Mouse (Mus musculus): Measurements from ENCODE around the gene Pah. TPM values are rescaled to one million over a fixed set of nuclear protein-coding genes. Genes with fewer than 3 reads are reported as not detected.

Gene Pah
- polyA plus RNA-seq, 1 experiment from 2014 or later = not detected

GRCm38 (mm10) chr10:87534172-87534571 is 12.6 kb downstream of the Pah start:
- no peak overlapping the region for H3K4me3 ChIP-seq
- DNase-seq (ENCODE audit: low spot score) = no peak
- WGBS = 95% methylated on average over 1 of the region's 1 CpGs
- H3K36me3 ChIP-seq = no peaks in the 10 kb centered on the region
- no peak overlapping the region for H3K27ac ChIP-seq
- H3K4me1 ChIP-seq = no peaks in the 10 kb centered on the region
- H3K27me3 ChIP-seq (ENCODE audit: low read depth, poor library complexity, severe bottlenecking) = no peaks in the 10 kb centered on the region
- no peaks in the 10 kb centered on the region for H3K9me3 ChIP-seq (replicated peaks)

- Histone ChIP-seq H3K9me3 (replicated peaks) (no peaks in the 10 kb centered on the region), H3K4me3 (no peak overlapping the region), H3K4me1 (peaks cover 17% of the 10 kb centered on the region), H3K36me3 (no peaks in the 10 kb centered on the region), H3K27ac (peak overlapping the region; percentile 36; the same call in 1 of the 2 replicates), H3K27me3 (ENCODE audit: low read depth, poor library complexity, severe bottlenecking) (peaks cover 11% of the 10 kb centered on the region; the same call in 1 of the 2 replicates)
- WGBS = 83% methylated on average over 8 of the region's 8 CpGs
- no peak for DNase-seq (ENCODE audit: low spot score)
Observed at GRCm38 (mm10) chr10:87545759-87546158, 24.2 kb downstream of the Pah start.

GRCm38 (mm10) chr10:87546299-87547234 is 25.0 kb downstream of the Pah start:
- Histone ChIP-seq H3K27me3 (ENCODE audit: low read depth, poor library complexity, severe bottlenecking) (peaks cover 19% of the 10 kb centered on the region; the same call in 1 of the 2 replicates), H3K27ac (peak overlapping the region; percentile 36; the same call in 1 of the 2 replicates), H3K4me3 (no peak overlapping the region), H3K36me3 (no peaks in the 10 kb centered on the region), H3K9me3 (replicated peaks) (no peaks in the 10 kb centered on the region), H3K4me1 (peaks cover 17% of the 10 kb centered on the region)
- peak; percentile 39 for DNase-seq (ENCODE audit: low spot score)
- WGBS = 48% methylated on average over 19 of the region's 19 CpGs

GRCm38 (mm10) chr10:87552726-87553125 is 31.1 kb downstream of the Pah start:
- DNase-seq (ENCODE audit: low spot score) = peak; percentile 71
- Histone ChIP-seq H3K27ac (no peak overlapping the region), H3K9me3 (replicated peaks) (no peaks in the 10 kb centered on the region), H3K4me3 (no peak overlapping the region), H3K27me3 (ENCODE audit: low read depth, poor library complexity, severe bottlenecking) (peaks cover 45% of the 10 kb centered on the region), H3K36me3 (no peaks in the 10 kb centered on the region), H3K4me1 (peaks cover 7% of the 10 kb centered on the region)
- 35% methylated on average over 8 of the region's 8 CpGs for WGBS

- Histone ChIP-seq H3K36me3 (no peaks in the 10 kb centered on the region), H3K4me1 (peaks cover 7% of the 10 kb centered on the region), H3K9me3 (replicated peaks) (no peaks in the 10 kb centered on the region), H3K27ac (no peak overlapping the region), H3K4me3 (no peak overlapping the region), H3K27me3 (ENCODE audit: low read depth, poor library complexity, severe bottlenecking) (peaks cover 27% of the 10 kb centered on the region)
- DNase-seq (ENCODE audit: low spot score) = no peak
- WGBS = 57% methylated on average over 2 of the region's 2 CpGs
Observed at GRCm38 (mm10) chr10:87556441-87556840, 34.8 kb downstream of the Pah start.

- Histone ChIP-seq H3K27me3 (ENCODE audit: low read depth, poor library complexity, severe bottlenecking) (no peaks in the 10 kb centered on the region), H3K9me3 (replicated peaks) (no peaks in the 10 kb centered on the region), H3K4me3 (no peak overlapping the region), H3K27ac (no peak overlapping the region), H3K4me1 (no peaks in the 10 kb centered on the region), H3K36me3 (no peaks in the 10 kb centered on the region)
- DNase-seq (ENCODE audit: low spot score) = no peak
- 91% methylated on average over 9 of the region's 9 CpGs for WGBS
Observed at GRCm38 (mm10) chr10:87563818-87564217, 42.2 kb downstream of the Pah start.

- Histone ChIP-seq H3K4me3 (no peak overlapping the region), H3K4me1 (no peaks in the 10 kb centered on the region), H3K36me3 (no peaks in the 10 kb centered on the region), H3K27ac (no peak overlapping the region), H3K27me3 (ENCODE audit: low read depth, poor library complexity, severe bottlenecking) (no peaks in the 10 kb centered on the region), H3K9me3 (replicated peaks) (no peaks in the 10 kb centered on the region)
- WGBS = 77% methylated on average over 2 of the region's 2 CpGs
- DNase-seq (ENCODE audit: low spot score) = no peak
Observed at GRCm38 (mm10) chr10:87565712-87566111, 44.1 kb downstream of the Pah start.

GRCm38 (mm10) chr10:87572500-87572899 is 50.9 kb downstream of the Pah start:
- H3K27me3 ChIP-seq (ENCODE audit: low read depth, poor library complexity, severe bottlenecking) = no peaks in the 10 kb centered on the region
- no peaks in the 10 kb centered on the region for H3K9me3 ChIP-seq (replicated peaks)
- no peak for DNase-seq (ENCODE audit: low spot score)
- H3K4me1 ChIP-seq = no peaks in the 10 kb centered on the region
- no peak overlapping the region for H3K27ac ChIP-seq
- H3K4me3 ChIP-seq = no peak overlapping the region
- 88% methylated on average over 4 of the region's 4 CpGs for WGBS
- H3K36me3 ChIP-seq = no peaks in the 10 kb centered on the region

- no peaks in the 10 kb centered on the region for H3K9me3 ChIP-seq (replicated peaks)
- DNase-seq (ENCODE audit: low spot score) = peak; percentile 79
- no peak overlapping the region for H3K27ac ChIP-seq
- 74% methylated on average over 1 of the region's 1 CpGs for WGBS
- no peaks in the 10 kb centered on the region for H3K4me1 ChIP-seq
- H3K27me3 ChIP-seq (ENCODE audit: low read depth, poor library complexity, severe bottlenecking) = no peaks in the 10 kb centered on the region
- H3K4me3 ChIP-seq = no peak overlapping the region
- H3K36me3 ChIP-seq = no peaks in the 10 kb centered on the region
Observed at GRCm38 (mm10) chr10:87586696-87587095, 65.1 kb downstream of the Pah start.

- WGBS = 49% methylated on average over 2 of the region's 2 CpGs
- H3K9me3 ChIP-seq (replicated peaks) = no peaks in the 10 kb centered on the region
- peaks cover 5% of the 10 kb centered on the region for H3K4me1 ChIP-seq
- H3K36me3 ChIP-seq = no peaks in the 10 kb centered on the region
- no peak overlapping the region for H3K27ac ChIP-seq
- DNase-seq (ENCODE audit: low spot score) = no peak
- H3K27me3 ChIP-seq (ENCODE audit: low read depth, poor library complexity, severe bottlenecking) = no peaks in the 10 kb centered on the region
- no peak overlapping the region for H3K4me3 ChIP-seq
Observed at GRCm38 (mm10) chr10:87593916-87594315, 72.3 kb downstream of the Pah start.

GRCm38 (mm10) chr10:87596361-87597074 is 74.9 kb downstream of the Pah start:
- Histone ChIP-seq H3K4me3 (no peak overlapping the region), H3K4me1 (peaks cover 5% of the 10 kb centered on the region), H3K27ac (no peak overlapping the region), H3K9me3 (replicated peaks) (no peaks in the 10 kb centered on the region), H3K36me3 (no peaks in the 10 kb centered on the region), H3K27me3 (ENCODE audit: low read depth, poor library complexity, severe bottlenecking) (no peaks in the 10 kb centered on the region)
- WGBS = 48% methylated on average over 5 of the region's 5 CpGs
- DNase-seq (ENCODE audit: low spot score) = peak; percentile 51

- H3K4me1 ChIP-seq = peaks cover 5% of the 10 kb centered on the region
- H3K27ac ChIP-seq = no peak overlapping the region
- 69% methylated on average over 9 of the region's 9 CpGs for WGBS
- no peaks in the 10 kb centered on the region for H3K9me3 ChIP-seq (replicated peaks)
- H3K36me3 ChIP-seq = no peaks in the 10 kb centered on the region
- no peaks in the 10 kb centered on the region for H3K27me3 ChIP-seq (ENCODE audit: low read depth, poor library complexity, severe bottlenecking)
- no peak for DNase-seq (ENCODE audit: low spot score)
- H3K4me3 ChIP-seq = no peak overlapping the region
Observed at GRCm38 (mm10) chr10:87597075-87597677, 75.6 kb downstream of the Pah start.

GRCm38 (mm10) chr10:87602151-87602550 is 80.6 kb downstream of the Pah start:
- Histone ChIP-seq H3K27me3 (ENCODE audit: low read depth, poor library complexity, severe bottlenecking) (no peaks in the 10 kb centered on the region), H3K27ac (no peak overlapping the region), H3K4me1 (peaks cover 2% of the 10 kb centered on the region; the same call in 1 of the 2 replicates), H3K4me3 (no peak overlapping the region), H3K9me3 (replicated peaks) (no peaks in the 10 kb centered on the region), H3K36me3 (no peaks in the 10 kb centered on the region)
- WGBS = 79% methylated on average over 1 of the region's 1 CpGs
- DNase-seq (ENCODE audit: low spot score) = no peak
